Mouse (Mus musculus) adipose tissue, adult 10 weeks (tissue): ENCODE measurements around the gene Tmem237. TPM values are rescaled to one million over a fixed set of nuclear protein-coding genes. Genes with fewer than 3 reads are reported as not detected.

Source experiments
- polyA plus RNA-seq: library from polyadenylated mRNA; stranded (reverse); fragments of 350-450 nt; fragmentation: Illumina TruSeq; extraction: RNeasy Lipid Tissue Mini Kit (QIAGEN cat#74804); gene quantifications from one replicate; pipeline ENCODE4 v1.2.3, GENCODE M21; 2014; ENCODE audit warnings: low read depth, low replicate concordance

The Tmem237 gene
- polyA plus RNA-seq = 13.4 TPM

DNA sequence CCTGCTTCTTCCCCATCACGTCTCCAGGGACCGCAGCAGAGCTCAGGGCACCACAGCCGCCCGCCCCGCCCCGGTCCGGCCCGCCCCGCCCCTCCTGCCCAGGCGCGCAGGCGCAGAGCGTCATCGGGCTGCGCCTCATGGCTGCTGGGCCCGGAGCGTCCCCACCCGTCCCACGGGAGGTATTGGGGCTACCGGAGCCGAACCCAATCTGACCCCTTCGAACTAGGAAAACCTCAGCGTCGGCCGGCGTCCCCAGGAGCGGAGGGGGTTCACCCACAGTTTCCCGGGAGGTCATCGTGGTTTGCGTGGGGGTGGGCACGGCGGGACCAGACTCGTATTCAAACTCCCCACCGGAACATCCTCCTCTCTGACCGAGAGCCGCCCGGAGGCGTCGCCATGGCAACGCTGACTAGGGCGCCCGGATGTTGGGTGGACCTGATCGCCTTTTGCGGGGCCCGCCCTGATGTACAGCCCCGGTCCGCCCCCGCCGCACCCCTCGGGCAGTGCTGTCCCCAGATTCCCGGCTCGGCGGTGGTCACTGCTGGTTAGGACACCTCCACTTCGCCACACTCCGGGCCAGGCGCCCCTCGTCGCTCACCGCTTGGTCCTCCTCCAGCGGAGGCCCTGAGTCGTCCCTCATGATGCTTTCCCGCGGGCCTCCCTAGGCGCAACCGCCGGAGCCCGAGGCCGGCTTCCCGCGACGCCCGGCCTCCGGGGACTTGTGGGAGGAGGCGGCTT is at the start of gene Tmem237:
Tmem237 (minus strand) TSS at position 689 of the 738 bp plus-strand sequence.

DNA sequence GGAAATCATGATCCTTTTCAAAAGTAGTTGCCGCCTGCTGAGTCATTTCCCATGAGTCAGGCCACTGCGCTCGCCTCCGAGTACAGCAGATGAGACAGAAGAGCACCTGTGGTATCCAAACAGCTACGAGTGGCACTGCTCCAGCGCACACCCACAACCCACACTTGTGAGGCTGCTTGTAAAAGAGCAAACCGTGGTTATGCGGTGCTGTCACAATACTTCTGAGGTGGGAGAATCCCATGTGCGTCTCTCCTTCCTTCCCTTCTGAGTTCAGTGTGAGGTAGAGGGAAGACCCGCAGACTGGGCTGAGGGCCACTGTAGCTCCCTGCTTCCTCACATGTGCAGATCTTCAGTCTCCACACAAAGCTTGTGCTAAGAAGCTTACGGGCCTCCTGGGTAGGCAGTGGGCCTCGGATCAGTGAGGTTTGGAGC is 42.8 kb upstream of the Tmem237 start, which contains the start of gene Mpp4:
Mpp4 (minus strand) TSS at position 360 of the 432 bp plus-strand sequence.

DNA sequence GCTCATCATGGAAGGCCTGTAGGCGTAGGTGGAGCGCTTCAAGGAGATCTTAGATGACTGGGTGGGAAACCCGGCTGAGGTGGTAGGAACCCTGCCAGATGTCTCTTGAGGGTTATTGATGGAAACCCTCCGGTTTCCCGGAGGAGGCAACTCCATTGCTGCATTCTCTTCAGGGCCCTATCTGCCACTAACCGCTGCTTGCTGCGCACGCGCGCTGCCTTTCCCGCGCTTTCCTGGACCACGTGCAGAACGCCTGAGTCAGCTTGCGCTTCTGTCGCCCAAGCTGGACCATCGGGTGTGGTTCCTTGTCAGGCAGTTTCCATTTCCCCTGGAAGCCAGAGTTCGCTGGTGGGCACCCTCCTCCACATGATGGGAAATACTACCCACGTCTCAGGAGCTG is 25.5 kb downstream of the Tmem237 start, which contains the start of gene C2cd6:
C2cd6 (minus strand) TSS at position 196 of the 400 bp plus-strand sequence.

Other genes with a start within 250 kb of the Tmem237 start
- 33.2 TPM for gene Trak2, start 147.0 kb downstream of the Tmem237 start, polyA plus RNA-seq
- 30.5 TPM for gene Stradb, start 146.9 kb downstream of the Tmem237 start, polyA plus RNA-seq
- gene C2cd6, start 25.5 kb downstream of the Tmem237 start, polyA plus RNA-seq = 3.9 TPM
- 0.74 TPM for gene Mpp4, start 43.0 kb upstream of the Tmem237 start, polyA plus RNA-seq
- 7.3 TPM for gene Als2, start 116.8 kb upstream of the Tmem237 start, polyA plus RNA-seq
- 0.78 TPM for gene Cdk15, start 136.5 kb upstream of the Tmem237 start, polyA plus RNA-seq